Mouse (Mus musculus) lung, postnatal 0 days (tissue): ENCODE measurements around the gene Asic1.

Experiments
- CTCF ChIP-seq: IDR thresholded peaks from 2 replicates; pipeline ENCODE4 v1.5.1; 2016; ENCODE audit warnings: antibody characterized with exemption, mild to moderate bottlenecking
- EP300 ChIP-seq: IDR thresholded peaks from 2 replicates; pipeline ENCODE4 v1.6.1; 2016; ENCODE audit warnings: antibody characterized with exemption, mild to moderate bottlenecking, control low read depth

GRCm38 (mm10) chr15:99648326-99648725, 21.8 kb upstream of the Asic1 start:
- TF ChIP-seq CTCF (no peak), EP300 (no peak)
